Mouse (Mus musculus) hindbrain, embryonic 16.5 days (tissue): ENCODE data around the gene Mb. TPM values are rescaled to one million over a fixed set of nuclear protein-coding genes. Genes with fewer than 3 reads are reported as not detected.

Source experiments
- polyA plus RNA-seq: library from polyadenylated mRNA; unstranded; fragments of >200 nt; fragmentation: Nextera tagmentation; extraction: Ambion mirVana; gene quantifications from 2 replicates; pipeline ENCODE4 v1.2.1, GENCODE M21; 2015

The Mb gene
- polyA plus RNA-seq, 1 experiment from 2014 or later: 0.81 TPM

Other genes with a start within 250 kb of the Mb start
- 34.4 and 40.5 TPM in 2 replicates for gene Zfp251, start 179.2 kb downstream of the Mb start, polyA plus RNA-seq
- 8.2 and 9.2 TPM in 2 replicates for gene Zfp7, start 171.4 kb downstream of the Mb start, polyA plus RNA-seq
- 1.4 and 2.0 TPM in 2 replicates for gene Gm49527, start 171.3 kb downstream of the Mb start, polyA plus RNA-seq
- 18.7 and 18.9 TPM in 2 replicates for gene Zfp647, start 125.2 kb downstream of the Mb start, polyA plus RNA-seq
- gene 1110038F14Rik, start 102.2 kb downstream of the Mb start, polyA plus RNA-seq: 42.6 and 43.2 TPM in 2 replicates
- gene Apol6, start 5.9 kb downstream of the Mb start, polyA plus RNA-seq: not detected in 2 replicates